Mouse (Mus musculus) testis, adult 2 months (tissue): ENCODE results near the gene Btbd11. TPM values are rescaled to one million over a fixed set of nuclear protein-coding genes. Genes with fewer than 3 reads are reported as not detected.
A peak's percentile ranks its signal among the peaks of the same experiment; 100 is the strongest.

Experiments
- H3K27ac ChIP-seq: fragments of 200-500 bp; 2 replicates; pipeline ENCODE4 v1.5.1; 2012; ENCODE audit warnings: low read depth, low read length; ENCODE audit not compliant: control insufficient read depth, insufficient read depth
- H3K27me3 ChIP-seq: fragments of 200-500 bp; 2 replicates; pipeline ENCODE4 v1.6.1; 2012; ENCODE audit warnings: mild to moderate bottlenecking, low read length, moderate library complexity; ENCODE audit not compliant: control insufficient read depth, insufficient read depth
- H3K36me3 ChIP-seq: fragments of 200-500 bp; 2 replicates; pipeline ENCODE4 v1.6.1; 2012; ENCODE audit warnings: mild to moderate bottlenecking, low read length; ENCODE audit not compliant: control insufficient read depth, insufficient read depth
- H3K4me1 ChIP-seq: fragments of 200-500 bp; 2 replicates; pipeline ENCODE4 v1.6.1; 2012; ENCODE audit warnings: low read length; ENCODE audit not compliant: control insufficient read depth, insufficient read depth
- H3K4me3 ChIP-seq: fragments of 200-500 bp; 2 replicates; pipeline ENCODE4 v1.5.1; 2012; ENCODE audit warnings: low read depth, mild to moderate bottlenecking, low read length, moderate library complexity, mixed read lengths; ENCODE audit not compliant: control insufficient read depth
- CTCF ChIP-seq: fragments of 200-500 bp; IDR thresholded peaks from 2 replicates; pipeline ENCODE4 v1.5.1; 2012; ENCODE audit warnings: low read depth, mild to moderate bottlenecking, inconsistent platforms, low read length, moderate library complexity; ENCODE audit not compliant: control insufficient read depth, insufficient read depth, insufficient replicate concordance
- POLR2A ChIP-seq: fragments of 200-500 bp; IDR thresholded peaks from 2 replicates; pipeline ENCODE4 v1.6.1; 2012; ENCODE audit warnings: low read depth, mild to moderate bottlenecking, inconsistent platforms, low read length, moderate library complexity; ENCODE audit not compliant: control insufficient read depth
- polyA plus RNA-seq: library from polyadenylated mRNA; depleted of rRNA; stranded (reverse); fragments of >200 nt; gene quantifications from 2 replicates; pipeline ENCODE4 v1.2.3, GENCODE M21; 2012

Btbd11 gene
- polyA plus RNA-seq, 1 experiment, result 0.25 TPM

DNA sequence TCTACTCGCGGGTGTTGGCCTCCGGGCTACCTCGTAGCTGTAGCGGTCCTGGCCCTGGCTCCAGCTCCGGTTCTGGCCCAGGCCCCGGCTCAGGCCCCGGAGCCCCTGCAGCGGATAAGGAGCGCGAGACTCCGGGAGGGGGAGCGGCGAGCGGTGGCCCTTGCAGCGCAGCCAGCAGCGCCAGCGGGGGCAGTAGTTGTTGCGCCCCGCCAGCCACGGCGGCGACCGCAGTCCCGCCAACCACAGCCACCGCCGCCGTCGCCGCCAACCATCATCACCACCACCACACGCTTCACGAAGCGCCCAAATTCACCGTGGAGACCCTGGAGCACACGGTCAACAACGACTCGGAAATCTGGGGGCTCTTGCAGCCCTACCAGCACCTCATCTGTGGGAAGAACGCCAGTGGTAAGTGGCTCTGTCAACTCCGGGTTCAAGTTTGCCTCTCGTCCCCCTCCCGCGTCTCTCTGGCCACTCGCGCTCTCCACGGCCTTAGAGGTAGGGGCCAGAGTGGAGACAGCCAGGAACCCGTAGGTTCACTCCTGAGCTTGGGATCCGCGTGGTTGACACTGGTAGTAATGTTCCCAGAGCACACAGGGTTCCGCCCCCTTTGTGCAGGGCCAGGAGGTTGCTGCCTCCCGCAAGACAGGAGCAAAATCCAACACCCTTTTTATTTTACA is 1.6 kb downstream of the Btbd11 start:
- peaks cover 28% of the 10 kb centered on the region for H3K4me1 ChIP-seq
- H3K4me3 ChIP-seq, result peak overlapping the region; percentile 66
- H3K27ac ChIP-seq, result no peak overlapping the region
- no peaks in the 10 kb centered on the region; the same call in 1 of the 2 replicates for H3K27me3 ChIP-seq
- TF ChIP-seq CTCF, result no peak
- TF ChIP-seq POLR2A, result no peak
- no peaks in the 10 kb centered on the region for H3K36me3 ChIP-seq

GRCm38 (mm10) chr10:85388751-85389115 is 2.1 kb downstream of the Btbd11 start:
- TF ChIP-seq POLR2A (no peak), CTCF (peak; percentile 28; the same call in 1 of the 2 replicates)
- H3K4me3 ChIP-seq, result no peak overlapping the region
- H3K36me3 ChIP-seq, result no peaks in the 10 kb centered on the region
- no peak overlapping the region for H3K27ac ChIP-seq
- peaks cover 28% of the 10 kb centered on the region for H3K4me1 ChIP-seq
- no peaks in the 10 kb centered on the region; the same call in 1 of the 2 replicates for H3K27me3 ChIP-seq

DNA sequence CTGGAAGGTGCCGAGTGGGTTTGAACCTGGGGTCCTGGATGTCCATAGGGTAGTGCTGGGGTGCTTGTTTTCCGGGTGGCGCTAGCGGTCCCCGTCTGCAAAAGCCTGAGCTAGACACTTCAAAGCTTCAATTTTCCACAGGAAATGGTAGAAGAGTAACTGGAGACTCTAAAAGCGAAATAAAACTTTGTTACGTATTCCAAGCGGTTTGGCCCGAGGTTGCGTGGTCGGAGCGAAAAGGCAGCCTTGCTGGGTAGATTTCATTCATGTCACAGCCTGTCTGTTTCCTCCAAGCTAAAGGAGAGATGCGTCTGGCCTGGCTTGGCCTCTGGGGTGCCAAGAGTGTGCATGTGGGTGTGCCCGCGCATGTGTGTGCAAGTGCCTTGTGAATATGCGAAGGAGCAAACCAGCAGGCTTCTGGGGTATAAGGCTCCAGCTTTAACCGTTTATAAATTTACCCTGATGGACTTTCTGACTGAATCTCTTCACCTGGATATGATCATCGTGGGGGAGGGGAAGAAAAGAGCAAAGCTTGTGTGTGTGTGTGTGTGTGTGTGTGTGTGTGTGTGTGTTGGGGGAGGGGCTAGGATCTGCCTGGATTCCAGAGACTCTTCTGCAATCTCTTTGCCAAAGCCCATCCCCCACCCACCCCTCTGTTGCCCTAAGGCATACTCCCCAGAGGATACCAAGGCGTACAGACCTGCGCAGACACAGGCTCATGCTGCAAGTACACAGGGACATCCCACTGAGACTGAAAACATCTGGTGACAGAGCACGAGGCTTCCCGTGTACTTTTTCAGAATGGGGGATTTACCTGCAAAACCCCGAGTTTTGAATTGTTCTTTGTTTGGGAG is 2.9 kb downstream of the Btbd11 start:
- H3K4me1 ChIP-seq, result peaks cover 28% of the 10 kb centered on the region
- H3K4me3 ChIP-seq, result no peak overlapping the region
- H3K27me3 ChIP-seq, result no peaks in the 10 kb centered on the region; the same call in 1 of the 2 replicates
- no peak overlapping the region for H3K27ac ChIP-seq
- no peaks in the 10 kb centered on the region for H3K36me3 ChIP-seq
- no peak for TF ChIP-seq CTCF
- TF ChIP-seq POLR2A, result no peak

DNA sequence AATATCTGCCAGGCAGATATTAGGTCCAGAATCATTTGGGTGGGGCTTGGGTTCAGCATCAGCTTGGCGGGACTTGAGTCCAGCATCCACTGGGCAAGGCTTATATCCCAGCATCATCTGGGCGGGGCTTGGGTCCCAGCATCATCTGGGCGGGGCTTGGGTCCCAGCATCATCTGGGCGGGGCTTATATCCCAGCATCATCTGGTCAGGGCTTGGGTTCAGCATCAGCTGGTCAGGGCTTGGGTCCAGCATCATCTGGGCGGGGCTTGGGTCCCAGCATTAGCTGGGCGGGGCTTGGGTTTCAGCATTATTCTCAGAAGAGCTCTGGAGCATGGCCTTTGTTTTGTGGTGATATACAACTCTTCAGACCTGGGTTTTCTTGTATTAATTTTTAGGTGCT is 6.4 kb downstream of the Btbd11 start:
- no peaks in the 10 kb centered on the region for H3K36me3 ChIP-seq
- H3K4me1 ChIP-seq, result peaks cover 13% of the 10 kb centered on the region
- no peak overlapping the region for H3K27ac ChIP-seq
- no peak for TF ChIP-seq POLR2A
- no peak for TF ChIP-seq CTCF
- H3K27me3 ChIP-seq, result no peaks in the 10 kb centered on the region; the same call in 1 of the 2 replicates
- H3K4me3 ChIP-seq, result no peak overlapping the region

GRCm38 (mm10) chr10:85394558-85394957 is 7.9 kb downstream of the Btbd11 start:
- H3K36me3 ChIP-seq, result no peaks in the 10 kb centered on the region
- TF ChIP-seq CTCF, result no peak
- TF ChIP-seq POLR2A, result no peak
- H3K27me3 ChIP-seq, result no peaks in the 10 kb centered on the region; the same call in 1 of the 2 replicates
- no peaks in the 10 kb centered on the region; the same call in 1 of the 2 replicates for H3K4me1 ChIP-seq
- H3K4me3 ChIP-seq, result no peak overlapping the region
- no peak overlapping the region for H3K27ac ChIP-seq

GRCm38 (mm10) chr10:85411120-85411519 is 24.5 kb downstream of the Btbd11 start:
- Histone ChIP-seq H3K4me3 (no peak overlapping the region), H3K27ac (no peak overlapping the region), H3K4me1 (no peaks in the 10 kb centered on the region), H3K36me3 (no peaks in the 10 kb centered on the region), H3K27me3 (no peaks in the 10 kb centered on the region)
- TF ChIP-seq CTCF (no peak), POLR2A (no peak)
